Mouse (Mus musculus) MEL (cell line): Measurements from ENCODE around the gene Senp6.

ENCODE experiments used
- CTCF ChIP-seq, 3 experiments: IDR thresholded peaks in 2 of 3; conservative IDR thresholded peaks in 1 of 3; 2 replicates each; pipeline ENCODE4 v1.5.1; 2011 to 2012; ENCODE audit warnings: low read length in 3 of 3, low read depth in 2 of 3, mild to moderate bottlenecking in 2 of 3, improper control_type of control experiment in 1 of 3, inconsistent platforms in 1 of 3, mixed read lengths in 1 of 3, moderate library complexity in 1 of 3; ENCODE audit not compliant: control insufficient read depth in 1 of 3, insufficient read depth in 1 of 3, poor library complexity in 1 of 3, severe bottlenecking in 1 of 3
- ELF1 ChIP-seq: IDR thresholded peaks from 2 replicates; pipeline ENCODE4 v1.6.1; 2014; ENCODE audit warnings: low read depth, mild to moderate bottlenecking, inconsistent platforms, low read length, improper control_type of control experiment, moderate library complexity
- HCFC1 ChIP-seq: IDR thresholded peaks from 2 replicates; pipeline ENCODE4 v1.6.1; 2012; ENCODE audit warnings: low read depth, mild to moderate bottlenecking, inconsistent platforms, low read length, improper control_type of control experiment, moderate library complexity
- KAT2A ChIP-seq: conservative IDR thresholded peaks from 2 replicates; pipeline ENCODE4 v1.6.1; 2012; ENCODE audit warnings: low read depth, low read length, improper control_type of control experiment, inconsistent platforms
- MYC ChIP-seq: IDR thresholded peaks from 2 replicates; pipeline ENCODE4 v1.6.1; 2011; ENCODE audit warnings: low read depth, mild to moderate bottlenecking, low read length, improper control_type of control experiment, moderate library complexity

GRCm38 (mm10) chr9:80164191-80164590 lies 97.5 kb downstream of the Senp6 start:
- TF ChIP-seq HCFC1 (no peak), KAT2A (no peak), CTCF (IDR thresholded peaks at IDR 0.05 in 2 of 3, conservative IDR thresholded peaks at IDR 0.05 in 1 of 3; ENCODE audit: control insufficient read depth in 1 of 3, insufficient read depth in 1 of 3, low read depth in 2 of 3, low read length in 3 of 3, poor library complexity in 1 of 3, severe bottlenecking in 1 of 3) (no peak), MYC (no peak), ELF1 (no peak)
